Mouse (Mus musculus): ENCODE results near the gene Gm4450.
"Not testable (repeated sequence)": the region's sequence is repeated elsewhere in the genome, so short reads cannot be mapped to it uniquely, and the experiment has no call there.

The Gm4450 gene

DNA sequence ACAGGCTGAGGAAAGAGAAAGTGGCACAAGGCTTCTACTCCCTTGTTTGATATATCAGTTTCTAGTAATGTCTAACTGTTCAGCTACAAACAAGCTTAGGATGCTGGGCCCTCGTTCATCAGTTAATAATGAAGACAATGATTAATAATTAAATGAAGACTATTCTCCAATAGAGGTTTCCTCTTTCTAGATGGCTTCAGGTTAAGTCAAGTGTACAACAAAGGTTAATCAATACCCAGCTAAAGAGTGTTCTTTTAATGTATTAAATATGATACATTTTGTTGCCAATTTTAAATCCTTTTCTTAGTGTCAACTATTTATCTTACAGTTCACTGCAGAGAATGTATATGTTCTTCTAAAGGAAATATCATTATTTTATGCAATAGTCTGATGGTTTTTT lies at the start of gene Gm4450:
Gene Gm4450, minus strand, starts transcription at position 101 of the 400 bp plus-strand sequence.
- not testable (repeated sequence) for DNase-seq (ENCODE audit: low spot score in 2 of 2)

GRCm38 (mm10) chr3:98497401-98497800 lies 40.5 kb upstream of the Gm4450 start:
- DNase-seq (ENCODE audit: low spot score in 2 of 2), result not testable (repeated sequence)

DNA sequence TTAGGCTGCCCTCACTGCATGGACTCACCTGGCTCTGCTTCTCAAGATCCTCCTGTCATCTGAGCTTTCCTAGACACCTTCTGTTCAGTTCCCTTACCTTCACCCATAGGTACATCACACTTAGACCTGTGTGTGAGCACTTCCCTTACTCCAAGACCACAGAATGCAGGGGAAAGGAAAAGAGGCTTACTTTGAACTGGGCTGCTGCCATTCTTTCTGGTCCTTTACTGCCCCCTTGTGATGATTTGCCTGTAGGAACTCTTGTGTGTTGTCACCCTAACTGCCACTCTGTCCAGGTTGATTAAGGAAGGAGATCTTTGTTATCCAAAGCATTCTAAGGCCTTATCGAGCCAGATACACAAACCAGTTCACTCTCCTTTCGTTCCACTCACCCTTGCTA lies 39.8 kb upstream of the Gm4450 start:
- DNase-seq (ENCODE audit: low spot score in 2 of 2), result not testable (repeated sequence)

- DNase-seq (ENCODE audit: low spot score in 2 of 2), result not testable (repeated sequence)
These were observed 38.1 kb upstream of the Gm4450 start for GRCm38 (mm10) chr3:98495055-98495454.

- DNase-seq (ENCODE audit: low spot score in 2 of 2), result not testable (repeated sequence)
These were observed 37.3 kb upstream of the Gm4450 start for GRCm38 (mm10) chr3:98494184-98494583.

DNA sequence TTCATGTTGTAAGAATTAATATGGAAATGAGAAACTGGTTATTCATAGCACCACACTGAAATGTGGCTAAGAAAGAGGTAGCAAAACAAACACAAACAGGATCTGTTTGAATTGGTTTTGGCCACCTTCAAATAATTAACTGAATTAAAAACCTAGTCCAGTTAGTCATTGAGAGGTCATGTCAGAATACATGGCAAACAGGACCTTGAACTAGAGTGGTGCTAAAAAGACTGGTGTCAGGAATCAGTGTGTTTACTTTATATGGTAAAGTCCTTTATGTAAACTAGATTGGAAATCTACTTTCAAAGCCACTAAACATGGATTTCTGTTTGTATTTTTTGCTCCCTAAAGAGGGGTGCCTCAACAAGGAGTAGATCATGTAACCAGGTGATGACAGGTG lies 14.6 kb upstream of the Gm4450 start:
- DNase-seq (ENCODE audit: low spot score in 2 of 2), result not testable (repeated sequence)

DNA sequence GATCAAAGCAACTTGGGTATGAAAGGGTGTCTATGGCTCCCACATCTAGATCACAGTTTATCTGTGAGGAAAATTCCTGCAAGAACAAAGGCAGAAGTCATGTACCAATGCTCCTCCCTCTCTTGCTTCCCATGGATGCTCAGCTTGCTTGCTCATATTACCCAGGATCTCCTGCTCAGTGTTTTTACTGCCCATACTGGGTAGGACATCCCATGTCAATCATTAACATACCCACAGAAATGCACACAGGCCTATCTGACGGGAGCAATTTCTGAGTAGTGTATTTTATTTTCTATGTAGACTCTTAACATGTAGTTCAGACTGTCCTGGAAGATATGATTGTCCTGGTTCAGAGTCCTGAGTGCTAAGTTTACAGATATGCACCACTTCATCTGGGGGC lies 14.1 kb upstream of the Gm4450 start:
- not testable (repeated sequence) for DNase-seq (ENCODE audit: low spot score in 2 of 2)

- not testable (repeated sequence) for DNase-seq (ENCODE audit: low spot score in 2 of 2)
These were observed 12.4 kb upstream of the Gm4450 start for GRCm38 (mm10) chr3:98469323-98469722.

GRCm38 (mm10) chr3:98453786-98454185 lies 3.1 kb downstream of the Gm4450 start:
- DNase-seq (ENCODE audit: low spot score in 2 of 2), result not testable (repeated sequence)

DNA sequence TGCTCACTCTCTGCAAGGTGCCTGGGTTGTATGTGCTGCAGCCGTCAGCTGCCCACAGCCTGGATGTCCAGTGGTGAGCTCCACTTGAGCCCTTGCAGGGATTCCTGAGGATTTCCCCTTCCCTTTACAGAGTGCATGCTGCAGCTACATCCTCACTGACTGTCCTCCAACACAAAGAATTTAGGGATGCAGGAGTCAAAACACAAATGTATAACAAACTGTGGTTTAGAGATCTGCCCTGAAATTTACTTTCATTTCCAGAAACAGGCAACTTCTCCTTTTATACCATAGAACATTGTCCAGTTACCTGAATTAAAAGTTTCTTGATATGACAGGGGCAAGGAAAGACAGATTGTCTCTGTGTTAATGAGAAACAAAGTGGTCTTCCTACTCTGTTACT lies 13.0 kb downstream of the Gm4450 start:
- DNase-seq (ENCODE audit: low spot score in 2 of 2), result not testable (repeated sequence)

DNA sequence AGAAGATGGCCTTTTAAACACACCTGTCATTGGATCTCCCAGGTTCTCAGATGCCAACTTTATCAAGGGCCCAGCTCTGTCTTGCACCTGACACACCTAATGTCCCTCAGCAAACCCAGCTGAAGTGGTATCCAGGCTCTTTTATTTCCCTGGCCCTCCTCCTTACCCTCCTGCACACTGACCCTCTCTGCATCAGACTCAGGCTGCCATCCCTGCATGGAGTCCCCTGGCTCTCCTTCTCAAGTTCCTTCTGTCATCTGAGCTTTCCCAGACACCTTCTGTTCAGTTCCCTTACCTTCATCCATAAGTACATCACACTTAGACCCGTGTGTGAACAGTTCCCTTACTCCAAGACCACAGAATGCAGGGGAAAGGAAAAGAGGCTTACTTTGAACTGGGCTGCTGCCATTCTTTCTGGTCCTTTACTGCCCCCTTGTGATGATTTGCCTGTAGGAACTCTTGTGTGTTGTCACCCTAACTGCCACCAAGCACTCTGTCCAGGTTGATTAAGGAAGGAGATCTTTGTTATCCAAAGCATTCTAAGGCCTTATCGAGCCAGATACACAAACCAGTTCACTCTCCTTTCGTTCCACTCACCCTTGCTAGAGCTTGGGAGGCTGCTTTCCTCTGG lies 13.7 kb downstream of the Gm4450 start:
- not testable (repeated sequence) for DNase-seq (ENCODE audit: low spot score in 2 of 2)

- not testable (repeated sequence) for DNase-seq (ENCODE audit: low spot score in 2 of 2)
These were observed 14.7 kb downstream of the Gm4450 start for GRCm38 (mm10) chr3:98442245-98442644.

GRCm38 (mm10) chr3:98435030-98435429 lies 21.9 kb downstream of the Gm4450 start:
- DNase-seq (ENCODE audit: low spot score in 2 of 2), result no peak

DNA sequence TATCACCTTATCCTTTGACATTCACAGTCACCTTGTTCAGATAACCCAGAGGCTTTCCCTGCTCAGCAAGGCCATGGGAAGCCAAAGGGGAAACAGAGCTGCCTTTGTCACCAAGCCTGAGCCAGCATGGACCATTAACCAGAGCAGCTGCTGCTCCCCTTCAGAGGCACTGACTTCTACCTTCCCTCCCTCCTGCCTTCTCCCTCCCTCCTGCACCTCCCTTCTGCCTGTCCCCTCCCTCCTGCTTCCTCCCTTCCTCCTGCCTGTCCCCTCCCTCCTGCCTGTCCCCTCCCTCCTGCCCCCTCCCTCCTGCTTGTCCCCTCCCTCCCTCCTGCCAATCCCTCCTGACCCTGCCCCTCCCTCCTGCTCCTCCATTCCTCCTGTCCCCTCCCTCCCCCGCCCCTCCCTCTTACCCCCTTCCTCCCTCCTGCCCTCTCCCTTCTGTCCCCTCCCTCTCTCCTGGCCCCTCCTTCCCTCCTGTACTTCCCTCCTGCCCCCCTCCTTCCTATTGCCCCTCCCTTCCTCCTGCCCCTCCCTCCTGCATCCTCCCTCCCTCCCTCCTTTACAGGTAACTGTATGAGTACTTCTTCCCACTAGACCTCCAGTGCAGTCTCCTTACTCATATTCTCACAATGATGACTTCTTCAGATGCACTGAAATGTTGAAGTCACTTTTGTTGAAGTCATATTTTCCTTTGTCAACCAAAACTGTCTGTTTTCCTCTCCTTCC lies 22.7 kb downstream of the Gm4450 start:
- no peak for DNase-seq (ENCODE audit: low spot score in 2 of 2)

DNA sequence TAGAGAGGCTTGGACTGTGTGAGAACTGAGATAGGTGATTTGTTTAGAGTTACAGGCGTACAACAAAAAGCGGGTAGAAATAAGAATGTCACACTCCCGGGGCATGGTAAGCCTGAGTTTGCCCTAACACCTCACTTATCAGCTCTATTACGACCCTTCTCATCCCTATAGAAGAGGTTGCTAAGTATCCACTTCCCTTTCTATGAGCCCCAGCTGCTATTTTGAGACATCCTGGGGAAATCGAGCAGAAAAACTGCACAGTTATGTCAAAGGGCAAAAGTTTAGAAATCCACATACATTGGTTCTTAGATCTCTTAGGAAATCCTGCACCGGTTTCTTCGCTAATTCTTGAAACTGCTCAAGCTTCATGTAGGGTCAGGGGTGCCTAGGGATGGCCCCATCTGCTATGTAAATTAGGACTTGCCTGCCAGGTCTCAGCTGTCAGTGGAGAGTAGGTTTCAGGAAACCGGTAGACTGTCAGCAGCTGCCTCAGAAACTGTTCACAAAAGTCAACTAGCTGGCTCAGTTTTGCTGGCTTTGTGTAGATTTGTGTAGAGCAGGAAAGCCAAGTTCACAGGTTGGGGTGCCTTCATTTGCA lies 27.9 kb downstream of the Gm4450 start:
- DNase-seq (ENCODE audit: low spot score in 2 of 2), result no peak

GRCm38 (mm10) chr3:98428449-98428775 lies 28.5 kb downstream of the Gm4450 start:
- no peak for DNase-seq (ENCODE audit: low spot score in 2 of 2)

DNA sequence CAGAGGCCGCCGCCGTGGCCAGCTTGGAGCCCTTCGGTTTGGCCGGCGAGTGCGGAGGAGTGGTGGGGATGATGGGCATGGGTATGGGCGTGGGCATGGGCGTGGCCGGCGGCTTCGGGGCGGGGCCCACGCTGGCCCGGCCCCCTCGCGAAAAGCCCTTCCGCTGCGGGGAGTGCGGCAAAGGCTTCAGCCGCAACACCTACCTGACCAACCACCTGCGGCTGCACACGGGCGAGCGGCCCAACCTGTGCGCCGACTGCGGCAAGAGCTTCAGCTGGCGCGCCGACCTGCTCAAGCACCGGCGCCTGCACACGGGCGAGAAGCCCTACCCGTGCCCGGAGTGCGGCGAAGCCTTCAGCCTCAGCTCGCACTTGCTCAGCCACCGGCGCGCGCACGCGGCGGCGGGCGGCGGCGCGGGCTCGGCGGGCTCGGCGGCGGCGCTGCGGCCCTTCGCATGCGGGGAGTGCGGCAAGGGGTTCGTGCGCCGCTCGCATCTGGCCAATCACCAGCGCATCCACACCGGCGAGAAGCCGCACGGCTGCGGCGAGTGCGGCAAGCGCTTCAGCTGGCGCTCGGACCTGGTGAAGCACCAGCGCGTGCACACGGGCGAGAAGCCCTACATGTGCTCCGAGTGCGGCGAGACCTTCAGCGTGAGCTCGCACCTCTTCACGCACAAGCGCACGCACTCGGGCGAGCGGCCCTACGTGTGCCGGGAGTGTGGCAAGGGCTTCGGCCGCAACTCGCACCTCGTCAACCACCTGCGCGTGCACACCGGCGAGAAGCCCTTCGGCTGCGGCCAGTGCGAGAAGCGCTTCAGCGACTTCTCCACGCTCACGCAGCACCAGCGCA lies 29.1 kb downstream of the Gm4450 start:
- DNase-seq (ENCODE audit: low spot score in 2 of 2), result peak in 1 of 2 experiments; percentile 83

- DNase-seq (ENCODE audit: low spot score in 2 of 2), result peak in 1 of 2 experiments; percentile 41
These were observed 29.7 kb downstream of the Gm4450 start for GRCm38 (mm10) chr3:98427260-98427599.

DNA sequence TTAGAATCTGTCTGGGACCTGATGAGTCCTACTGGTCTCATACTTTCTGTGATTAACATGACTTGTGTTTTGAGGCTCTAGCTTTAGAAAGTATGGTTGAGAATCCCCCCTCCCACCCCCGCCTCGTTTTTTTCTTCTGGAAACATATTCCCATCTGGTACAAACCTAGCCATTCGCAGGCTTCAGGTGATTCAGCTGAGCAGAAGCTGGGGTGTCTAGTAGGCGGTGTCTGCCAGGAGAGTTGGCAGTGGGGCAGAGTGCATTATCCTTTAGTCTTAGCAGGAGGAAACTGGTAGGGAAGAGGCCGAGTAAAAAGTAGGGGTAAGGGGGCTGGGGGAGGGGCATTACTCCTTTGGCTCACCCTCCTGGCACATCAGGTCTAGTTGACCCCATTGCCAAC lies 30.2 kb downstream of the Gm4450 start:
- no peak for DNase-seq (ENCODE audit: low spot score in 2 of 2)

DNA sequence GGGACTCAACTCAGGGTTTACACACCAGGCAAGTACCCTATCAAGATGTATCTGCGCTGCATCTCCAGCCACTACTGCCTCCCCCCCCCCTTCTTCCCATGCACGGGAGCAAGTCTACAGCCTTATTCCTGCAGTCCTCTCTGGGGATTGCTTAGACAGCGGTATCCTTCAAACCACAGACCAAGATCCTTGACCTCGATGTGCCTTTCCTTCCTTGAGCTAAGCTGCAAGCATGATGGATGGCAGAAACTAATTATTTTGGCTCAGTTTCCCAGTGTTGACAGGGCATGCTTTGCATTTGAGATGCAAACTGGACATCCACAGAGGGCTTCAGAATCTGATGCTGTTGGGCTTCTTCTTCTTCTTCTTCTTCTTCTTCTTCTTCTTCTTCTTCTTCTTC lies 34.0 kb downstream of the Gm4450 start:
- DNase-seq (ENCODE audit: low spot score in 2 of 2), result no peak

DNA sequence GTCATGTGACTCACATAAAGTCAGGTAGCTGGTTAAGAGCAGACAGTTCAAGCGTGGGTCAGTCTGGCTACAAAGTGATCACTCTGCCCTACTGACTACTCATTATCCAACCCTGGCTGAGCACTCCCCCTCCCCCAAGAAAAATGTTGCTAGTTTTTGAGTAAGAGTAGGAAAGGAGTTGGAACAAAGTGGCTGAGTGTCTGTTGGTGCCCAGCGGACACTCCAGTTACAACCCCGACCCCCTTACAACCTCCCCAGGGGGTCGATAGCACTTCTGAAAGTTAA lies 37.2 kb downstream of the Gm4450 start:
- DNase-seq (ENCODE audit: low spot score in 2 of 2), result no peak

GRCm38 (mm10) chr3:98418991-98419785 lies 37.7 kb downstream of the Gm4450 start:
- peak in 1 of 2 experiments; percentile 55 for DNase-seq (ENCODE audit: low spot score in 2 of 2)
